Mouse (Mus musculus): ENCODE measurements around the gene Git2.

GRCm38 (mm10) chr5:114709357-114709756 lies 66.0 kb downstream of the Git2 start:
- no peak for TF ChIP-seq ZNF384 (IDR thresholded peaks at IDR 0.05; ENCODE audit: low read depth, low read length)
- TF ChIP-seq MAFK (IDR thresholded peaks at IDR 0.05; ENCODE audit: insufficient read depth, low read depth, low read length), result no peak
- no peak for TF ChIP-seq HCFC1 (IDR thresholded peaks at IDR 0.05; ENCODE audit: borderline replicate concordance, insufficient read depth, low read length)
- no peak for TF ChIP-seq ZC3H11A (IDR thresholded peaks at IDR 0.05; ENCODE audit: borderline replicate concordance, low read depth, low read length)

All from ES-E14 (cell line).